Mouse (Mus musculus) frontal cortex, postnatal 14 days (tissue): Measurements from ENCODE around the gene Eif3f.

ENCODE experiments used
- DNase-seq, 2 experiments: peaks; one replicate each; pipeline ENCODE4 v3.0.0; 2022; ENCODE audit warnings: low spot score in 2 of 2

Eif3f gene

DNA sequence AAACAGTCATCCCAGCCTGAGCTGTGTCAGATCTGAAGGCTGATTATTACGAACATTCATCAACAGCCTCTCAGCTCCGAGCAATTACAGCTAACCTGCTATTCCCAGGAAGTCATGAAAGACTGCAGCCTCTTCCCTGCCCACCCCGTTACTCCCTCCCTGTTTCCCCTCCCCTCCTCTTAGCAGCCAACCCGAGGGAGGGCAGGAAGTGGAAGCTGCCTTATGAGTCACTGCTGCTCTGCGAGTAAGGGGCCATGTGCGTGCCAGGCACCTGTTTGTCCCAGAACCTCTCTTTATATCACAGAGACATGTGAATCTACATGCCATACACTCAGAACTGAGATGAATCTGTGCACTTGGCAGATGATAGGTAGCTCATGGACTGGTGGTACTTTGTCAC, 34.0 kb downstream of the Eif3f start:
- no peak for DNase-seq

GRCm38 (mm10) chr7:108972273-108972672, 38.1 kb downstream of the Eif3f start:
- DNase-seq, result peak in 1 of 2 experiments; percentile 28

DNA sequence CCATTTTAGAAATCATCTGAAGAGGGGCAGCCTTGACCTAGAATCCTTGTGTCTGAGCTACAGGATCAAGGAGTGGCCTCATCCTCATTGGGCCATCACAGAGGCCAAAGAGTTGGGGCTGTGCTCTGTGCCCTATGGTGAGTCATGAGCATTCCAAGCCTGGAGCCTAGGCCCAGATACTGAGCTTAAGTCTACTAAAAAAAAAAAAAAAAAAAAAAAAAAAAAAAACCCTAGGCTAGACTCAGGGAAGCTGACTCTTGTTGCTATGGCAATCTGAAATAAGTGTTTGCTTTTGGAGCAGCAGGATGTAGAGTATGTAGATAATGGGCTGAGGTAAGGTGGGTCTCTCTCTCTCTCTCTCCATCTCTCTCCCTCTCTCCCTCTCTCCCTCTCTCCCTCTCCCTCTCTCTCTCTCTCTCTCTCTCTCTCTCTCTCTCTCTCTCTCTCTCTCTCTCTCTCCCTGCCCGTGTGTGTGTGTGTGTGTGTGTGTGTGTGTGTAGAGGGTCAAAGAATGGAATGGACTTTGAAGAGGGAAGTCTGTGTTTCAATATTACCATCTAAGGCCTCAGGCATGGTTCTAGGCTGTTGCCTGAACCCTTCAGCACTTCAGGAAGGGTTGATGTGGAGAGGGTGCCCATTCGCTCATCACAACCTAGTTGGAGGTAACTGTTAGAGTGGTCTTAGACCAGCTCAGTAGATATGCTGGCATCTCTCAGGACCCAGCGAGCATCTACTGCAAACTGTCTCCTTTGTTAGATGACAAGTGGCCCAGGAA, 51.9 kb downstream of the Eif3f start:
- DNase-seq, result no peak

GRCm38 (mm10) chr7:108991207-108991606, 57.0 kb downstream of the Eif3f start:
- peak; percentile 35 to 40 for DNase-seq
